ENCODE assay signal across 8 mouse cellular contexts in genomic region chr15:36901350-36901749, GRCm38 (mm10).
DNase-seq lines count a peak whose midpoint lies in the region; ATAC-seq and TF ChIP-seq lines count a peak whose summit lies in the region.
"Had no signal": no experiment of that assay in that cellular context is flagged by ENCODE, and none has a peak within 500 bp of the region (broad histone marks: within the 10 kb centered on the region; RNA-seq: fewer than 3 reads in every experiment).

No protein-coding gene starts in this region.

- WGBS in forebrain, embryonic 16.5 days: 71% methylated on average over 5 of the region's 5 CpGs
- 61% methylated on average over 5 of the region's 5 CpGs for WGBS in limb, embryonic 12.5 days
- 61% methylated on average over 5 of the region's 5 CpGs for WGBS in small intestine, adult 2 months

- TF ChIP-seq CTCF in left cerebral cortex, adult 2 months (IDR thresholded peaks at IDR 0.05): no peak
- TF ChIP-seq CTCF in small intestine, adult 2 months (IDR thresholded peaks at IDR 0.05; ENCODE audit: extremely low read depth, insufficient read length, insufficient replicate concordance, low read depth, low read length): no peak

- peaks cover 12% of the 10 kb centered on the region for H3K4me1 ChIP-seq in forebrain, embryonic 16.5 days (replicated peaks; ENCODE audit: control insufficient read depth, insufficient read depth, low read length)
- H3K4me1 ChIP-seq in limb, embryonic 12.5 days (replicated peaks): peaks cover 32% of the 10 kb centered on the region
- peaks cover 50% of the 10 kb centered on the region for H3K4me1 ChIP-seq in small intestine, adult 2 months (ENCODE audit: control insufficient read depth, insufficient read depth, insufficient read length, low read length)

- H3K9me3 ChIP-seq in forebrain, embryonic 16.5 days (ENCODE audit: control insufficient read depth, low read length): no peaks in the 10 kb centered on the region
- H3K9me3 ChIP-seq in limb, embryonic 12.5 days: no peaks in the 10 kb centered on the region
- H3K9me3 ChIP-seq: liver, embryonic 15.5 days had no signal

- intact Hi-C loops in left cerebral cortex, adult 2 months (cut with DNase I): no loop called here
- intact Hi-C loops in left cerebral cortex, postnatal 36 days (cut with DNase I): no loop called here

- no peaks in the 10 kb centered on the region for H3K27me3 ChIP-seq in forebrain, embryonic 16.5 days (replicated peaks; ENCODE audit: control insufficient read depth, insufficient read depth, low read length)
- H3K27me3 ChIP-seq in limb, embryonic 12.5 days: no peaks in the 10 kb centered on the region
- no peaks in the 10 kb centered on the region for H3K27me3 ChIP-seq in small intestine, adult 2 months (ENCODE audit: control insufficient read depth, insufficient read depth, low read length)
- H3K27me3 ChIP-seq: liver, embryonic 15.5 days had no signal

- no peak for DNase-seq in left cerebral cortex, adult 2 months (ENCODE audit: extremely low spot score in 1 of 2, low spot score in 2 of 2)
- DNase-seq in left cerebral cortex, postnatal 36 days (ENCODE audit: low spot score in 2 of 2): no peak
- DNase-seq in cerebellum, adult 11-12 months: no peak
- DNase-seq in T-cell, adult 2 months (ENCODE audit: low spot score): no peak

- H3K36me3 ChIP-seq in forebrain, embryonic 16.5 days (ENCODE audit: control insufficient read depth, insufficient read depth): no peaks in the 10 kb centered on the region
- no peaks in the 10 kb centered on the region for H3K36me3 ChIP-seq in limb, embryonic 12.5 days
- H3K36me3 ChIP-seq in small intestine, adult 2 months (ENCODE audit: control insufficient read depth, insufficient read depth, low read length): no peaks in the 10 kb centered on the region
- H3K36me3 ChIP-seq: liver, embryonic 15.5 days had no signal

- no peak overlapping the region; the same call in 1 of the 2 replicates for H3K9ac ChIP-seq in forebrain, embryonic 16.5 days (replicated peaks; ENCODE audit: low read depth, low read length)
- H3K9ac ChIP-seq in limb, embryonic 12.5 days (replicated peaks): peak overlapping the region; percentile 44; the same call in 1 of the 2 replicates
- H3K9ac ChIP-seq: liver, embryonic 15.5 days had no signal

- H3K4me2 ChIP-seq in forebrain, embryonic 16.5 days (ENCODE audit: low read length): 0 out of 2 replicates have a peak overlapping the region, but pooled peaks have one; percentile 2
- H3K4me2 ChIP-seq in limb, embryonic 12.5 days: peak overlapping the region; percentile 31
- H3K4me2 ChIP-seq: liver, embryonic 15.5 days had no signal

- ATAC-seq in forebrain, embryonic 16.5 days: peak; percentile 27
- no peak for ATAC-seq in limb, embryonic 12.5 days (ENCODE audit: insufficient number of reproducible peaks, insufficient read depth, low FRiP score, low TSS enrichment, low read depth)

- H3K27ac ChIP-seq in left cerebral cortex, adult 2 months: peak overlapping the region; percentile 65; the same call in 1 of the 2 replicates
- H3K27ac ChIP-seq in forebrain, embryonic 16.5 days (ENCODE audit: low read length): no peak overlapping the region
- no peak overlapping the region for H3K27ac ChIP-seq in limb, embryonic 12.5 days
- H3K27ac ChIP-seq in small intestine, adult 2 months (ENCODE audit: insufficient read depth, low read depth, low read length): peak overlapping the region; percentile 90
- H3K27ac ChIP-seq: liver, embryonic 15.5 days had no signal

- H3K4me3 ChIP-seq in left cerebral cortex, adult 2 months: no peak overlapping the region
- H3K4me3 ChIP-seq in forebrain, embryonic 16.5 days (replicated peaks; ENCODE audit: low read length): no peak overlapping the region
- no peak overlapping the region for H3K4me3 ChIP-seq in limb, embryonic 12.5 days (replicated peaks)
- no peak overlapping the region for H3K4me3 ChIP-seq in small intestine, adult 2 months (ENCODE audit: low read depth, low read length)
- H3K4me3 ChIP-seq: liver, embryonic 15.5 days had no signal

- no peak for TF ChIP-seq POLR2A in small intestine, adult 2 months (IDR thresholded peaks at IDR 0.05; ENCODE audit: low read depth, low read length)

Comparison
In these comparisons a context has a peak if more than half of its experiments do, and no peak if none do; other contexts are left out.
1. H3K27ac ChIP-seq: peak in left cerebral cortex, adult 2 months (single experiment) and small intestine, adult 2 months (single experiment); none in forebrain, embryonic 16.5 days (single experiment) and limb, embryonic 12.5 days (single experiment).